Mouse (Mus musculus) cerebellum, postnatal 10 days (tissue): Measurements from ENCODE around the gene Sox5.
A peak's percentile ranks its signal among the peaks of the same experiment; 100 is the strongest.

ENCODE experiments used
- DNase-seq, 2 experiments: peaks; one replicate each; pipeline ENCODE4 v3.0.0; 2021; ENCODE audit warnings: mixed read lengths in 2 of 2

Sox5 gene

DNA sequence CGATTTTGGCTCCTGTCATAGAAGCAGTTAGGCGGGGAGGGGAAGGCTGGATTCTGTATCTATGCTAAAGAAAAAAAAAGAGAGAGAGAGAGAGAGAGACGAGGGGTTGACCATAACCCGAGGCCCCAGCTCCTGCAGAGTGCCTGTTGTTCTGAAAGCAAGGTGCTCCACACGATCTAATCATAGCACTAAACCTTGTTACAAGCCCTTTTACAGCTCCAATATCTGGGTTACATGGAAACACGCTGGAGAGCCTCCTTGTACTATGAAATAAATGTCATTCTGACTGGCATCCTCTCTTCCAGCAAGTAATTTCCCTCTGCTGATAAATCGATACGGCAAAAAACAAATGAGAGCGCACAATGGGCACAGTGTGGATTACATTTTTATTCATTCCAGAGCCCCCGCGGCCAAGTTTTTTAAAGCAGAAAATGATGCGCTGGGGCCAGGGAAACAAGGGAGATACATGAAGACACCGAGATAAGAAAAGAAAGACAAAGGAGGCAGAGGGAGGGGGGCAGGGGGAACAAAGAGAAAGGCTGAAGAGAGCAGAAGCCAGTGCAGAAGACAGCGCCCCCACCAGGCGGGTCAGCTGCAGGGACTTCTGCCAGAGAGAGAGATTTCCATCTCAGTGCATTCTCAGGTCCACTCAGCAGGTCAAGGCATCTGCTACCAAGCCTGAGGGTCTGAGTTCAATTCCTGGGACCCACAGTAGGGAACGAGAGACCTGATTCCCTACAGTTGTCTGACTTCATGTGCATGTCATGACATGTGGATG is 304.3 kb downstream of the Sox5 start:
- peak; percentile 57 to 63 for DNase-seq

DNA sequence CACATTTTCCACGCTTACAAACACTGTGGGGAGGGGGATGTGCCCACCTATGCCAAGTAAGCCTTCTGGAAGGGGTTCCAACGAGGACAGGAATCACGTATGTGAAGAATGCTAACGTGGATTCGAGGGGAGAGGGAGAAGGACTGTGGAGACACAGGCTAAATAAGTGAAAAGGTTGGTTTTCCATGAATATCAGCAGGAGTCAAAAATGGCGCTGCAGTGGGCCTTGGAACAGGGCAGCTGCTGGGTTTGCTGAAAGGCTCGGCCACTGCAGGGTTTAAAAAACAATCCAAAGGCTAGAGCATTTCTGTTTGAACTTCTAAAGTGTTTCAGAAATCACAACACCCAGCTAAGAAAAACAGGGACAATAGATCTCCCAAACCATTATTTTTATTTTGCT is 308.3 kb downstream of the Sox5 start:
- DNase-seq: no peak

DNA sequence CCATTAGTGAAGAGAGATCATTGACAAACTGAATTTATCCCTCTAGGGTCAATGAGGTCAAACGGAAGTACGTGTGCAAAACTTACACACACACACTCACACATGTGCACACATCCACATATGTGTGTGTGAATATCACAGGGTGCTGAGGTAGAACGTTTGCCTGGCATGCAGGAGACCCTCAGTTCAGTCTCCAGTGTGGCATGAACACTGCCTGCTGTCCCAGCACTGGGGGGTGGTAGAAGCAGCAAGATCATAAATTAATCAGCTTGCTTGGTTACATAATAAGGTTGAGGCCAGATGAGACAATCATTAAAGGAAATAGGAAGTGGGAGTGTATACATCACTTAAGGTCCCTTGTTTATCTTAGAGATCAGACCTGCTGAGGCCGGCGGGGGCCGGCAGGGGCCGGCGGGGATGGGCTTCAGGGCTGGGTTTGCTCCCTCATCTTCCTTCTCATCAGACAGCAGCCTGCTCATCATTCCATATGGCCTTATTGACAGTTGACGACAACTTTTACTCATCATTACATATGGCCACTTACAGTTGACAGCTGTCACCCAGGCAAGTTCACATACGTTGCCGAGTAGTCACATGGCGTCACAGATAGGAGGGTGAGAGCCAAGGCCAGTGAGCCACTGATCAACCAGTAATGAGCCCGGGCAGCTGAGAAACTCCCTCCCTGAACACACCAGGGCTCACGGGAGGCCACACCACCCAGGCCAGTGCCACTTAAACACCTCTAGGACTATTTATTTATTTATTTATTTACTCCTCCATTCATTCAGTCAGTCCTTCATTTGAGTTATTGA is 309.5 kb downstream of the Sox5 start:
- DNase-seq: no peak

DNA sequence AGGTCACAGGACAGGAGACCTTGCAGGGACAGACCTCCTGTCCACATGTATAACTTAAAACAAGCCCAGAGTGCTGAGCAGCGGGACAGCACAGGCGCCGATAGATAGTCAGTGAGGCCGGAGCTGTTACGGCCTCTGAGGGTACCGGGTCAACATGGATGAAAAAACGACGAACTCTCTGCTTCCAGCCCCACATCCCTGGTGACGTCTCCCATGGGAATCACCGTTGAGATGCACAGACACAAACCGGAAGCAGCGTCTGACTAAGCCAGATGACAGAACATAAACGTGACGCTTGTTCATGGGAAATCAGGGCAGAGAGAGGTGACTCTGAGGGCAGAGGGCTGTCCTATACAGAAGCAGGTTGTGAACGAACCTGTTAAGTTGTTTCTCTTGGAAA is 315.1 kb downstream of the Sox5 start:
- DNase-seq: no peak

DNA sequence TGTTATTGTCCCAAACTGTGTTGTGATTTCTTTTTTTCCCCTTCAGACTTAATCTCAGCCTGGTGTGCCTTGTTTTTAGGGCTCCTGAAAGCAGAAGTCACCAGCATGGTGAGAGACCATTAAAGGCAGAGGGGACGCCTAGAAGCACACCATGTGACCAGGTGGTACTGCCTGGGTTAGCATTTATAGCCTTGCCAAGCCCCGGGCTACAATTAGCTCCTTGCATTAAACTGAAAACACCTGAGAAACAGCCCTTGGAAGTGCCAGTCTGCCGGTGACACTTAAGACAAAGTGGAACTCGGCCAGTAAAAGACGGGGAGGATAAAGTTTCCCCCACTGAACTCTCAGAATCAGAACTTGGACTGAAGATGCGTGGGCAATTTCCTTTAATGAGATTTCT is 318.1 kb downstream of the Sox5 start:
- no peak for DNase-seq

DNA sequence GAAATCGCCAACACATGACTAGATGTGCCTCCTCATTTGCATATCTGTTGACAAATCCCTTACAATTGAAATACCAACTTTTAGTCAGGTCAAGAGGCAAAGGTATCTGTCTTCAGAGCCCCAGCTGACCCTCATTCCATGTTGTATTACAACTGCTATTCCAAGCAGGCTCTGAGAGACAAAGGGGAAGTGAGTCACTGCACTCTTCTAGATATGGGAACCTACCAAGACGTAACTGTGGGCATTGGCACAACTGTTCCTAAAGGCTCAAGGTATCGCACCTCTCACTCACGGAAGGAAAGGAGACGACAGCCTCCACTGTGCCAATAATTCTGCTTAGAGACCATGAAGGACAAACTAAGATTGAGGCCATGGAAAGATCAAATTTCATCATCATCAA is 318.5 kb downstream of the Sox5 start:
- DNase-seq: no peak

DNA sequence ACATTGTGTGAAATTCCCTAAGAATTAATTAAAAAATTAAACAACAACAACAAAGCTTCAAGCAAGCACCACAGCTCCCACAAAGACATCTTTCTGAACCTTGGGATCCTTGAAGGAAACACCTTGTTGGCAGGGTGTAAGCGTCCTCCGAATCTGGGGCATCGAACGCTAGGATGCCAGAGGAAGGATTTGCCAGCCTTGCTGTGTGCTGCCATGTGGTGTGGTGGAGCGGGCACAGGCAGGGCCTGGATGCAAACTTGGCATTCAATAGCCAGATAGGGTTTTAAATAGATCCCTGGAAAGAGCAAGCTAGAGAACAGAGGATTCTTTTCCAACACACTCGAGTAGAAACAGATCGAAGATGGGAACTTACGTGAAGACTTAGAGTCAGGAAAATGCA is 322.3 kb downstream of the Sox5 start:
- DNase-seq: peak; percentile 79 to 82

DNA sequence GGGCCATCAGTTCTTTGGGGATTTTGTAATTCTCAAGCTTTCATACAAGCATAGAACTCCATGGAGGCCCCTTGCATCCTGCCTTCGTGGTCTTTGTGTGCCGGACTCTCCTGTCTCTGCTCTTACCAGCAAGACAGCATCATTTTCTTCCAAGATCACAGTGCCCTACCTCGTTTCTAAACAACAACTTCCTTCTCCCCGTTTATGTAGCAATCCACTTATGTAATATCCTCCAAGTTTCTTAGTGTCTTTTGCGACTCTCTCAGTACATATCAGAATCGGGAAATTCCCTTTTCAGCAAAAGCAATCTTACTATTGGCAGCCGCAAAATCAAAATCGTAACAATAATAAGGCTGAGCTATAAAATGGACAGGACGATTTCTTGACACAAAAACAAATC is 324.3 kb downstream of the Sox5 start:
- DNase-seq: no peak

DNA sequence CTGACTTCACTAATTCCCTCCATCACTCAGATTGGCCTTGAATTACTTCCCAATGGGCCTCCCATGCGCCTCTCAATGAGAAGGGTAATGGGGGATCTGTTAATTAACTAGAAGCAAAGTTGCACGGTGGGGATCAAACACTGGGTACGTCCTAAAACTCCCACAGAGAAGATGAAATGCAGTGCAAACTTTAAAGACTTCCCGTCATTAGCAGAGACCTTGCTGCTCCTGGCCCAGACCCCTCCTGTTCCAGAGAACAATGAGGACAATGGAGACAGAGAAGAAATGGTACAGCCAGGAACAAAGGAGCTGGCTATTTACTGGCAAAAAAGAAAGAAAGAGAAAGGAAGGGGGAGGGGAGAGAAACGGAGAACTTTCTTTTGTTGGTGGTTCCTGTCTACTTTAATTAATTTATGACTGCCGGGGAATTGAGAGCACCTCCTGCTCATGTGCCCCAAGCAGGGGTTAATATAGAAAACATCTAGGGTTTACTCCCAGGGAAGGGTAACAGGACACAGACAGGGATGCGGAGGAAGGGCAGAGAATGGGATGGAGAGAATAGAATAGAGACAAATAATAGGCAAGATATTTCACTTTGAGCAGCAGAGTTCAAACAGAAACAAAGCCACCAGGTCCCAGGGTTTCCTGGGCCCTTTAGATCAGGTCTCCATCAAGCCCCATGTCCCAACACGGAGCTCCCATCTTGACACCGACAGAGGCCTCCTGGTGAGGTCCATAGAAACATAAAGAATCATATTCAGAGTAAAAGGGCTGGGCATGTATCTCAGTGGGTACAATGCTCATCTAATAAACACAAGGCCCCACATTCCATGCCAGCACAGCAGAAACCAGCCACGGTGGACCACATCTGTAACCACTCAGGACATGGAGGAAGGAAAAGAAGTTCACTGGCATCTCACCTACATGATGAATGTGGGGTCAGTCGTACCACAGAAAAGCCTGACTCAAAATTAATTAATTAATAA is 327.2 kb downstream of the Sox5 start:
- DNase-seq: no peak

DNA sequence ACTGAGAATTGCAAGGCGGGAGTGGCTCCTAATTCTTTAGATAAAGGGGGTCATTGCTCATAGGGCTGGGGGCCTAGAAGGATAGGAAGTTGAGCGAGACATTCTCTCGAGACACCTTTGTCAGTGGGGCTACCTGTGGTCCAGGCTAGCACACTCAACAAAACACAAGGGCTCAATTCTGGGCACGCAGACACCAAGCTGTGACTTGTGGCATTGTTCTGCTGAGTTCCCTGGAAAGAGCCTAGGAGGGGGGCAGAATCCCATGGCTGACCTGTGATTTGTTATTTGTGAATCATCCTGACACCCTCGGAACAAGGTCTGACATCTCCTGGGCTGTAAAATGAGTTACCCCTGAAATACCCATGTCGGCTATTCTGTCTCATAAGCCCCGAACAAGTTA is 328.2 kb downstream of the Sox5 start:
- DNase-seq: no peak

DNA sequence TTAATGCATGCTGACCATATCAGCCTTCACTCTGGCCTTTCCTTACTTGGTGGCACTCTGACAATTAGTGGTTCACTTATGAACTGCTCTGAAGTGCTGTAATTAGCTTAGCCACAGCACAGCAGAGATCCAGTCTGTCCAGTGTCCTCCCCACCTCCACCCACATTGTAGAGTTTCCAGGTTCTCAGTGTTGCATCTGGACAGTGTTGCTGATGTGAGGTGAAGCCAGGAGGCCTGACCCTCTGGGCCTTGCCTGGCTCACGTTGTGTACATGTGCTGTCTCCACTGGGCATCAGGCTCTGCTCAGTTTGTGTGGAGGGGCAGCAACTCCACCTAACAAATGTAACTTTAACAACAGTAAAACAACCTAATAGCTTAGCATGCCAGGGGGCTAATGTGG is 328.6 kb downstream of the Sox5 start:
- peak; percentile 36 for DNase-seq

DNA sequence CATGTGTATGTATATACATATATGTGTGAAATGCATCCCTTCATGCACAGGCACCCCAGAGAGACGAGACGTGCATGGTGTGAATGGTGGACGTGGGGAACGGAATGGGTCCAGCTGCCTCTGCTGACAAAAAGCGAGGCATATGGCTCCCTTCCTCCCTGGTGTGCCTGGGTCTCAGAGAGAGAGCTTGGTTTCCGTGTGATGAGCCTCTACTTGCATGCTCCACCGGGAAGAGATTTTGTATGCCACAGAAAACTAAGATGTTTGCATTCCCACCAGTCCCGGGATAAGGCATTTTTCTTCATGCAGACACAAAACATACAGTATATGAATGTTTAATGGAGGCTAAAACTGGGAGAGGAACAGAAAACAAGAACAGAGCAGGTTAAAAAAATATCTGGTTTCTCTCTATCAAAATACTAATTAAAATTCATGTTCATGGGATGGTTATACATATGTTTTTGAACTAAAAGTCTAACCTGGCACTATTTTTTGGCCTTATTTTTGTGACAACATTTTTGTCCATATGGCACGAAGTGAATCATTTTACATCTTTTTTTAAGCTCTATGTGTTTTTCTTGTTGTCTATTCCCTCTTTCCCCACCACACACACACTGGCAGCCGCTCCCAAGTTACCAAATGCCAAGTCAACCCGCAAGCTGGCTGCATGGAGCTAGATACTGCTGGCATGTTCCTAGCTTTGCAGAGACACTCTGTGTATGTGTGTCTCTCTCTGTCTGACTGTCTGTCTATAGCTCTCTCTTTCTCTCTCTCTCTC is 329.4 kb downstream of the Sox5 start:
- DNase-seq: peak; percentile 80 to 84

DNA sequence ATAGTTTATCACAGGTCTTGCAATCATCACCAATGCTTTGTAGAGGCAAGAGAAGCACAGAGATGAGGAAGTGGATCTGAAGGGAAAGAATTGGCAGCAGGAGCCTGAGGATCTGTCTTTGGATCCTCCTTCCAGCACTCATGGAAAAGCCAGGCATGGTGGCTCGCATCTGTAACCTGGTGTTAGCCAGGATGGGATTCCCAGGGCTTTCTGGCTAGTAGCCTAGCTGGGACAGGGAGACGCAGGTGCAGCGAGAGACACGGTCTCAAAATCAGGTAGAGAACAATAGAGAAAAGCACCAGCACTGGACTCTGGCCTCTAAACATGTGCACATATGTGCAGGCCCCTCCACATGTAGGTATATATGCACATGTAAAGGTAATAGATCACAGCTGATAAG is 330.1 kb downstream of the Sox5 start:
- DNase-seq: peak; percentile 73 to 83

DNA sequence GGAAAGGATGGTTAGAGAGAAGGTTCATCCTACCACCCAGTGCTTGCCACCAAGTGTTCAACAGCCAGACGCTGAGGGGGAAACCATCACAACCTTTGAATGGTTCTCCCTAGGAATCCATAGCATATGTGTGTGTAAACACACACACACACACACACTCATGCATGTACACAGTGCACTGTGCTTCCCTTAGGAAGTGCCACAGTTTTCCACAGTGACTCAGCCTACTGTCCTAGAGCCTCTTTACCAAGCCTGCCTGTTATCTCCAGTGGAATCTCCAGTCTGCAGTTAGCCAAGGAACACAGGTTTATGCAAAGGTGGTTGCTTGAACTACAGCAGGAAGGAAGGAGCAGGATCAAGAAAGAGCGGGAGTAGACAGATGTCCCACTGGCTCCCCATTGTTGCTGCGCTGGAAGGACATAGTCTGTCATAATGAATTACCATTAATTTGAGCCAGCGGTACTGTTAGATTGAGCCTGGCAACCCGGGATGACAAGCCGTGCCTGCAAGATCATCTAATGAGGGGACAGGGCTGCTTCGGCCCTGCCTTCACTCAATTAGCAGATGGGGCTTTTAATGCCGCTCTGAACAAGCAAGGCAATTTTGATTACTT is 335.9 kb downstream of the Sox5 start:
- peak; percentile 61 to 68 for DNase-seq

DNA sequence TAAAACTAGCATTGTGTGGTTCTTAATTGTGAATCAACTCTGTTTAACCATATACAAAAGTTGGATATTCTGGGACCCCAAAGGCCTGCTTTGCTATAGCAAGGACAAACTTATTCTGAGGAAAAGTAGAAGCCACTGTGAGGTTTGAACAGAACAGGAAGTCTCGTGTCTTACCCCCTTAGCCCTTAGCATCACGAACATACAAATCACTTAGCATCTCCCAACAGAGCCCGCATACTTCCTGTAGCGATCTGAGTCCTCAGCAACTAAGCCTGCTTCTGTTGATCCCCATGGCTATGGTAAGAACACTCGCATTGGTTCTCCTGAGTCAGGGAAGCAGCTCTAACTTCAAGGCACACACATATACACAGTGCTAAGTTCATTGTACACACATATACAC is 337.4 kb downstream of the Sox5 start:
- DNase-seq: no peak

DNA sequence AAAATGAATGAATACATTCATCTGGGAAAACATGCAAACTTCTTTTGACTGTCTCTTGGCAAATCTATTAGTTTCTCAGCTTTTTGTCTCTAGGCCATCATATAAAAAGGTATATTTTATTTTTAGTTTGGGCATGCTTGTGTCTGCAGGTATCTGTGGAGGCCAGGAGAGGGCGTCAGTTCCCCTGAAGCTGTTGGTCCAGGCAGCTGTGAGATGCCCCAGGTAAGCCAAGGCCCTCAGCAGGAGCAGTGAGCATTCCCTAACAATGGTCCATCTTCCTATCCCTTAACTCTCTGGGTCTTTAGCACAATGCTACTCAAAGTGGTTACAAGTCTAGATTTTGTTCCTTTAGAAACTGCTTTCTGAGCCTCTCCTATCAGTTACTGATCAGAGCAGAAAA is 338.1 kb downstream of the Sox5 start:
- no peak for DNase-seq

DNA sequence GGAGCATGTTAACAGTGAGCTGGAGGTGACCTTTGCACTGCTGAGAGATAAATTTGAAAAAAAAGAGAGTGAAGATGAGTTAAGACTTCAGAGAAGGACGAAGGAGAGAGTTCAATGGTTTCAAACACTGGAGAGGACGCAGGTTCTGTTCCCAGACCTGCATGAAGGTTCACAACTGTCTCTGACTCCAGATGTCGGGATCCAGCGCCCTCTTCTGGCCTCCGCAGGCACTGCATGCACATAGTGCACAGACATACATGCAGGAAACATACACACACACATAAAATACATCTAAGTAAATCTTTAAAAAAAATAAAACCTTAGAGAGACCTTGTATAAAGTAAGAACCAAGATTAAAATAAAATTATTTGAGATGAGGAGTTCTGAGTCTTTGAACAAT is 352.5 kb downstream of the Sox5 start:
- peak in 1 of 2 experiments; percentile 31 for DNase-seq

DNA sequence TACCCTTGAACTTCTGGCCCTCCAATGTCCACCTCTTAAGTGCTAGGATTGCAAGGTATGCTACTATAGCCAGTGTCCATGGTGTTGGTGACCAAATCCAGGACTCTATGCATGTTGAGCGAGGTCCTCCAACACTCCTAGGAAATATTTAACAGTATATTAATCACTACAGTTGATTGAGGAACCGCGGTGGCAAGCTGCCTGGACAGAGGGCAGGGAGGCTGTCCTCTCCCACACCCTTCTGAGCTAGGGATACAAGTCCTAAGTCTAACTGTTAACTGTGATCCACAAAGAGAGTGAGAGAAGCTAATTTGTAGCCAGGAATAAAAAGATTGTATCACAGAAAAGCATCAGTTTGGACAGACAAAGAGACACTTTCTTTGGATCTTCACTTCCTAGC is 373.7 kb downstream of the Sox5 start:
- no peak for DNase-seq

DNA sequence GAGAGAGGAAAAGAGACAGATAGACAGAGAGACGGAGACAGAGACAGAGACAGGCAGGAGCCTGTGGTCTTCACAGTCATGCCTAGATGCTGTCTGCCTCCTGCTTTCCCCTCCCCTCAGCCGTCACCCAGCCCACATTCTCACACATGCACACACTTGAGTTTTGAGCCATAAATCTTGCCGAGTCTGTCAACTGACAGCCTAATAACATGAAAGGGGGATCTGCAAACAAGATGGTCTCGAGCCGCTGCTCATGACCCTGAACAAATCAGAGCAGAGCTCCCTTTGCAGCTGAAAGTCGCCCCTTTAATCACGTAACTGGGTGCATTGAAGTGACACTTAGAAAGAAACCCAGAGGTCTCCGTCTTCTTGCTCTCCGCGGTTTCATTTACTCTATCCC is 383.7 kb downstream of the Sox5 start:
- no peak for DNase-seq

DNA sequence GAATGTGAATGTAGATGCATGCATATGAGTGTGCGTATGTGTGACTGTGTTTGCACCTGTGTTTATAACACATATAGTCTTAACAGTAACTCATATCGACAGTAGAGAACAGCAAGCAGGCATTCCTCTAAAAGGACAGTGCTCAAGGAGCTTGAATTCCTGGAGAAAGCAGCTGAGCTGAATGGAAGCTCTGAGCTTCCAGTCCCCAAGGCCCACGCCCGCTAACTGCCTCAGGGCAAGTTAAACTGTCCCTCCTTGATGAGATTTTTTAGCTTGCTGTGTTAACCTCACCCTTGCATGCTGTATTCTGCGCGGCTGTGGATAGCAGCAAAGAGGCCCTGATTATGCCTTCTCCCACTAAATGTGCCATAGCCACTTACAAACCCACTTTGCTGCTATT is 388.6 kb downstream of the Sox5 start:
- DNase-seq: no peak

DNA sequence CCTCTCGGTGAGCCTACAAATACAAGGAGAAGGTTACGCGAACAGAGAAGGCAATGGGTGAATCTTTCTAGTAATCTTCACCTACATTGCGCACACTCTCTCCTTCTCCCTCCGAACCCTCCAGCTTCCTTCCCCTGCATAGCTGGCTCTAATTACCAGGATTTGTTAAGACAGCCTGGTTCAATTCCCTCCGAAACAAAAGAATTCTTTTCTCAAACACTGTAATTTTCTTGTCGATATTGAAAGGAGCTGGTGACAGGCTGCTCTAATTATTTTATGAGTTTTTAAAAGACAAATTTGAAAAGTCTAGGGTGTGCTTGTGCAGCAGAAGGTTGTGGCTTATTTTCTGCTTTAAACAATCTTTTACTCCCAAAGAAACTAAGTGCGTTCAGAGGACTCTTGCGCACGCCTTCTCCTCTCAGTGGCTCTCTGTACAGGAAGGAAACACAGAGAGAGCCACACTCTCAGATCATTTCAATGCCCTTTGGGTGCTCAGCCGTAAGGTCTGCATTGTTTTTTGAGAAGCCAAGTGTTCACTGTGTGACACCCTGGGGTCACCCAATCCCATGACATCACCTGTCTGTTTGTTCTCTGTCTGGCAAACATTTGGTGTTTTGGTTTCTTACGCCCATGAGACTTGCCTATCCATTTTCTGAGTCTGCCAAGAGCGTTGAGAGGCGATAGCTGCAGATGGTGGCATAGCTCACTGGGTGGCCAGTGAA is 392.3 kb downstream of the Sox5 start:
- DNase-seq: no peak
